Mouse (Mus musculus) left cerebral cortex, adult 18-20 months (tissue): ENCODE measurements around the gene Skap2. TPM values are rescaled to one million over a fixed set of nuclear protein-coding genes. Genes with fewer than 3 reads are reported as not detected.

ENCODE experiments used
- DNase-seq, 2 experiments: peaks; one replicate each; pipeline ENCODE4 v3.0.0; 2021 to 2022; ENCODE audit warnings: low spot score in 2 of 2, mixed read lengths in 1 of 2
- total RNA-seq, 2 experiments: library from RNA; stranded (reverse); gene quantifications; 2 replicates each; pipeline ENCODE4 v1.2.3; 2021

Skap2 gene
- total RNA-seq, 2 experiments from 2014 or later, result 15.9 to 16.5 TPM

DNA sequence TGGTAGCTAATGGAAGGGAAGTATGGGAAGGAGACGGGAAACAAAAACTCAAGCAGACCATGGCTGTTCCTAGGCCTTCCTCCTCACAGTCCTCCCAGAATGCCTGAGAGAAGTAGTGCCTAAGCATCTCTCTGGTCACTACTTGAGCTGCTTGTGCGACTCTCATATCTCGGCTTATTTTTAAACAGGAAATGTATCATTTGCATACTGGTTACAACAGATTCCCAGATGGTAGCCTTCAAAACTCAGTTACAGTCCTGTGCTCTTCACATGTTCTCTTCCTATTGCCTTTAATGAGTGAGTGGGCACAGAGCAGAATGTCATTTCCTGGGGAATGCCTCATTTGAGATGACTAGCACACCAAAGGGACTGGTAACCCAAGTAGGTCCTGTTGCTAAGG, 117.6 kb downstream of the Skap2 start:
- no peak for DNase-seq

GRCm38 (mm10) chr6:51890356-51890755, 122.0 kb downstream of the Skap2 start:
- no peak for DNase-seq

GRCm38 (mm10) chr6:51889824-51890223, 122.5 kb downstream of the Skap2 start:
- no peak for DNase-seq

GRCm38 (mm10) chr6:51886902-51887431, 125.4 kb downstream of the Skap2 start:
- no peak for DNase-seq

- no peak for DNase-seq
These were observed 129.5 kb downstream of the Skap2 start for GRCm38 (mm10) chr6:51882880-51883274.

- DNase-seq, result no peak
These were observed 130.0 kb downstream of the Skap2 start for GRCm38 (mm10) chr6:51882266-51882879.

- no peak for DNase-seq
These were observed 131.0 kb downstream of the Skap2 start for GRCm38 (mm10) chr6:51881181-51881968.

GRCm38 (mm10) chr6:51880778-51881177, 131.6 kb downstream of the Skap2 start:
- no peak for DNase-seq

DNA sequence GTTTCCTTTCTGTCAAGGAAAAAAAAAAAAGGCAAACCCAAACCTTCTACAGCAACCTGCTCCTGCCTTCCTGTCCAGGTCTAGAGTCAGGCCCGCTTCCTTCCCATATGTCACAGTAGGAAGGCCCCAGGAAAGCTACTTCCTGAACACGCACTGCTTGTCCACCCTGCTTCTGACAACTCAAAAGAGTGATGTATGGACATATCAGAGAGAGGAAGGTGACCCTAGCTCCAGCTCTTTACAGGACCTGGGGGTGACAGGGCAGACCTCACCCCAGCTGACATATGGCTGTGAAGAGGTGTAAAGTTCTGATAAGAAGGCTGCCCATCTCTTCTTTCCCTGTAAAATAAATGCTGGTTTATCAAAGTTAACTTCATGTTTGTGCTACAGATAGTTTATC, 133.8 kb downstream of the Skap2 start:
- DNase-seq, result no peak

DNA sequence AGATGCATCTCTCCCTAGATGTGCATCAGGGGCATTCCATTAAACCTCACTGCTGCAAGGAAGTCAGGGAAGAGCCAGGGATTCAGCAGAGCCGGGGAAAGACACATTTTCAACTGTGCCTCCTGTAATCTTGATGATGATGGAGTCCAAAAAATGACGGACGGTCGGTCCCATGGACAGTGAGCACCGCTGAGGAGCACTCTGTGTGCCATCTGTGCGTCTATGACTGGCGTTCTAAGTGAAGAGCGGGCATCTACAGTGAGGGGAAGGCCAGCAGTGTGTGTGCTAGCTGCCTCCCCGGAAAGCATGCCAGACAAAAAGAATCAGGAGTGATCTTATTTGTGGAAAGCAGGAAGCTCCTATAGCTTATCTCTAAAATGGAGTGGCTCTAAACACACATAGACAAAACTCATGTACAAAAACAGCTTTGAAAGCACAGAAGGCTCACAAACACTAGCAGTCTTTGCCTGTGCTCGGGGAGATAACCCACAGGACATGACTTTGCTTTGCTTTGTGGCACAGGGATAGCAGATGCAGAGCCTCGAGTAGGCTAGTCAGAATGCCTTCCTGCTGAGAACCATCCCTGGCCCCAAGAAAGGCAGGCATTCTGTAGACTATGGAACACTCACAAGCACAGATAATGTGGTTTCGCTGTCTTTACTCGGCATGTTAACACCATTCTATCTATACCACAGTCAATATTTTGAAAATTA, 135.4 kb downstream of the Skap2 start:
- no peak for DNase-seq

DNA sequence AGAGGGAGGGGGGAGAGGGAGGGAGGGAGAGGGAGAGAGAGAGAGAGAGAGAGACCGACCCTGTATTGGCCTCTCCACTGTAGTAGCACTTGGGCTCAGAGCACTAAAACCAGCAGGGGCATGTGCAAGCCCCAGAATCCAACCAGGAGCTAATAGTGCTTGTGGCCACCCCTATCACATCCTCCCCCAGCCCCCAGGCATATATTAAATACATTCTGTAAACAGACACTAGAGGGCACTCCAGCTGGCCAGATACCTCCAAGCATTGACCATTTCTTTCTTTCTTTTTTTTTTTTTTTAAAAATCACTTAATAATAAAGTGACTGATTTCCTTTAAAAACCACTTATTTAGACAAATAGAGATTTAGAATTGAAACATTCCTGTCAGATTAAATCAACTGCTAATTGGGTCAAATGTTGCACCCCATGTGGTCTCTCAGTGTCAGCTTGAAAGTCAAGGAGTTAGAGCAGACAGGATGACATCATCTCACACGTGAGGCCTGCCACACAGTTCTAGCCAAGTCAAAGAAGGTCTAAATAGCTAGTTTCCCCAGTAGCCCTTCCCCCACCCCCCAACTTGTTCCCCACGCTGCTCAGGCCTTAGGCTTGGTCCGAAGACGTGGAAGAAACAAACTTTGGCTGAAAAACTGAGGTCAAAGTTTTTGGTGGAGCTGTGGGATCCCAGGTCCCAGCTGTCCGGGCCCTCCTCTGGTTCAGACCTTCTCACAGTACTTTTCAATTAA, 136.3 kb downstream of the Skap2 start:
- no peak for DNase-seq

DNA sequence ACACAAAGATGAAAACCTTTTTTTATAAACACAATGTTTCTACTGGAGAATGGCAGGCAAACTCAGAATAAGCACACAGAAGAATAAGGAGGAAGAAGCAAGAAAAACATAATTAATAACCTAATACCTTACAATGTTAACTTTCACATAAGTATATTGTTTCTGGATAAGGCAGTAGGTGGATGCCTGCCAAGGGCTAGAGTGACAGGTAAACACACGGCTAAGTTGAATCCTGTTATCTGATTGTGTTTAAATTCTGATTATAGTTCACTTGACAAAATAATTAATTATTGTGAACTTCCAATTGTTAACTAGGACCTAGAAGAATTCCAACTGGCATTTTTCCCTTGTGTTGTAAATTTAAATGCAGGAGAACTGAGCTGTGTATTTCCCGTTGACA, 138.3 kb downstream of the Skap2 start:
- no peak for DNase-seq

- DNase-seq, result no peak
These were observed 141.2 kb downstream of the Skap2 start for GRCm38 (mm10) chr6:51871135-51871534.

DNA sequence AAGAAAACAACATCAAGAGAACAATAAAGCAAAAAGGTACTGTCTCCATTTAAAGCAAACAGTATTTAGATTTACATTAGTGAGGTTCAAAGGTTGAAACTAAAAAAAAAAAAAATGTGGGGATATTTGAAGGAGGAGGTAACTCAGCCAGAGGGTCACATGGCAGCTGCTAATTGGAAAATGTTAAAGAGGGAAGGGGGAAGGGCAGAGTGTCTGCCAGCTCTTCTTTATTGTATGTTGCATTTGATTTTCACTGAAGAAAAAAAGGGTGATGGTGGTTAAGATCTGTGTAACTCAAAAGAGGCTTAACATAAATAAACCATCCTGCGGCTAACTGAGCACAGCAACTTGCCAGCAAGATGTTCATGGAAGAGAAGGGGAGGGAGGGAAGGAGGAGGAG, 142.1 kb downstream of the Skap2 start:
- no peak for DNase-seq

DNA sequence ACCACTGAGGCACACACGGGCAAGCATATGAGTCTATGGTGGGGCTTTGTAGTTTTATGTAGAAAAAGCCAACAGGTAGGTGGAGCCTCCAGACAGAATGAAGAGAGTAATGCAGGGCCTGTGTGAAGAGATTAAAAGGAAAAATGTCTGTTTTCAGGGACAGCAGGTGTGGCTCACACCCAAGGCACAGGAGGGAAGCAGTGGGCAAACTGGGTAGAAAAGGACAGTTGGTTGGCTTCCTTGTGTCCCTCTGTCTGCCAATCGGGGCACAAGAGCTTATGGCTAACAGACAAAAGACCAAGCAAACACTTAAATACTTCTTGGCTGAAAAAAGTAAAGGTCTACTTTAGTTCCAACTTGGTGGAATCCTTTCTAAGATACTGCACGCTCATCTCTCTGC, 145.8 kb downstream of the Skap2 start:
- DNase-seq, result no peak

GRCm38 (mm10) chr6:51863508-51863907, 148.8 kb downstream of the Skap2 start:
- no peak for DNase-seq

GRCm38 (mm10) chr6:51860300-51860699, 152.0 kb downstream of the Skap2 start:
- DNase-seq, result no peak

DNA sequence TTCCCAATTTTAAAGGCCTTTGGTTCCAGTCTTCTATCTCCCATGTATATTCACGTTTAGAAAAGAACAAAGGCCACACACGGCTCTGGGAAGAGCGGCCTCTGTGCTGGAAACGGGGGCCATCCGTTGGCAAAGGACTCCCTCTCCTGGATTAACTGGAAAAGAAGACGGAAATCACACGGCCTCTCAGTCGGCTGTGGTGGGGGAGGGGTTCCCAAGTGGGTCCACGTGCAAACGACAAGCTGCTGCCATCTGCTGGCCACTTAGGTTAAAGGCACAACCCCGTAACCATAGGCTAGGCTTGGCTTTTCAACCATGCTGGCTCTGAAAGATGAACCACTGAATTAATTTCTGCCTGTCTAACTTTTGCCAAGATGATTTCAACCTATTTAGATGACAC, 154.5 kb downstream of the Skap2 start:
- DNase-seq, result peak; percentile 95 to 99

- no peak for DNase-seq
These were observed 159.1 kb downstream of the Skap2 start for GRCm38 (mm10) chr6:51853291-51853690.

- no peak for DNase-seq
These were observed 159.7 kb downstream of the Skap2 start for GRCm38 (mm10) chr6:51852643-51853042.

- DNase-seq, result no peak
These were observed 160.8 kb downstream of the Skap2 start for GRCm38 (mm10) chr6:51851544-51851943.
